Mouse (Mus musculus) kidney, embryonic 14.5 days (tissue): Measurements from ENCODE around the gene Prrc2a. TPM values are rescaled to one million over a fixed set of nuclear protein-coding genes. Genes with fewer than 3 reads are reported as not detected.
A peak's percentile ranks its signal among the peaks of the same experiment; 100 is the strongest.

Experiments used
- ATAC-seq: fragments of 200-750 bp; cut with Nextera tagmentation; 2 replicates; pipeline ENCODE4 v1.8.0; 2017; ENCODE audit warnings: moderate number of reproducible peaks, mild to moderate bottlenecking, moderate TSS enrichment, moderate library complexity; ENCODE audit not compliant: low FRiP score, low TSS enrichment
- H3K27ac ChIP-seq: fragments of 300-500 bp; sonication (generic); 2 replicates; pipeline ENCODE4 v1.5.1; 2014; ENCODE audit warnings: low read depth, mild to moderate bottlenecking, low read length, moderate library complexity, mixed read lengths
- H3K27me3 ChIP-seq: fragments of 300-500 bp; sonication (generic); 2 replicates; pipeline ENCODE4 v1.6.1; 2014; ENCODE audit warnings: mild to moderate bottlenecking, low read length; ENCODE audit not compliant: control insufficient read depth, insufficient read depth
- H3K36me3 ChIP-seq: fragments of 300-500 bp; sonication (generic); 2 replicates; pipeline ENCODE4 v1.6.1; 2014; ENCODE audit warnings: low read length, mixed read lengths; ENCODE audit not compliant: control insufficient read depth, insufficient read depth
- H3K4me1 ChIP-seq: fragments of 300-500 bp; sonication (generic); 2 replicates; pipeline ENCODE4 v1.6.1; 2014; ENCODE audit warnings: low read length, mixed read lengths; ENCODE audit not compliant: control insufficient read depth, insufficient read depth
- H3K4me2 ChIP-seq: fragments of 300-500 bp; sonication (generic); replicated peaks from 2 replicates; pipeline ENCODE4 v1.6.1; 2014; ENCODE audit warnings: low read depth, mild to moderate bottlenecking, low read length
- H3K4me3 ChIP-seq: fragments of 300-500 bp; sonication (generic); 2 replicates; pipeline ENCODE4 v1.5.1; 2014; ENCODE audit warnings: mild to moderate bottlenecking, low read length
- H3K9ac ChIP-seq: fragments of 300-500 bp; sonication (generic); 2 replicates; pipeline ENCODE4 v1.6.1; 2014; ENCODE audit warnings: low read depth, mild to moderate bottlenecking, low read length, moderate library complexity
- H3K9me3 ChIP-seq: fragments of 300-500 bp; sonication (generic); 2 replicates; pipeline ENCODE4 v1.6.1; 2016; ENCODE audit warnings: low read length; ENCODE audit not compliant: control insufficient read depth
- WGBS: fragments of 180-500 bp; shearing (Covaris S2); extraction: QIAGEN DNeasy Blood & Tissue Kit; methylation state at CpG from one replicate; pipeline ENCODE4 v1.1.7; 2014; 5-methylcytosine and 5-hydroxymethylcytosine counted together
- polyA plus RNA-seq: library from polyadenylated mRNA; unstranded; fragments of >200 nt; fragmentation: Nextera tagmentation; extraction: Ambion mirVana; gene quantifications from 2 replicates; pipeline ENCODE4 v1.2.1, GENCODE M21; 2014

The Prrc2a gene
- polyA plus RNA-seq, 1 experiment from 2014 or later: 248 TPM

GRCm38 (mm10) chr17:35134801-35135590, 29.7 kb downstream of the Prrc2a start, which contains the start of gene Bag6:
Bag6 (plus strand) TSS chr17:35135178.
- no peaks in the 10 kb centered on the region for H3K27me3 ChIP-seq
- H3K4me2 ChIP-seq: peak within 1 kb of the TSS; percentile 69
- no peaks in the 10 kb centered on the region for H3K9me3 ChIP-seq
- under 1% methylated on average over 66 of the region's 66 CpGs for WGBS
- peak within 1 kb of the TSS; percentile 93 for H3K27ac ChIP-seq
- H3K4me1 ChIP-seq: peaks cover 12% of the 10 kb centered on the region; the same call in 1 of the 2 replicates
- peaks cover 23% of the 10 kb centered on the region for H3K36me3 ChIP-seq
- peak within 1 kb of the TSS; percentile 83 for H3K9ac ChIP-seq
- peak within 1 kb of the TSS; percentile 74 for H3K4me3 ChIP-seq
- ATAC-seq: peak; percentile 92

- 95% methylated on average over 7 of the region's 7 CpGs for WGBS
Observed at GRCm38 (mm10) chr17:35133517-35133916, 31.2 kb downstream of the Prrc2a start.

DNA sequence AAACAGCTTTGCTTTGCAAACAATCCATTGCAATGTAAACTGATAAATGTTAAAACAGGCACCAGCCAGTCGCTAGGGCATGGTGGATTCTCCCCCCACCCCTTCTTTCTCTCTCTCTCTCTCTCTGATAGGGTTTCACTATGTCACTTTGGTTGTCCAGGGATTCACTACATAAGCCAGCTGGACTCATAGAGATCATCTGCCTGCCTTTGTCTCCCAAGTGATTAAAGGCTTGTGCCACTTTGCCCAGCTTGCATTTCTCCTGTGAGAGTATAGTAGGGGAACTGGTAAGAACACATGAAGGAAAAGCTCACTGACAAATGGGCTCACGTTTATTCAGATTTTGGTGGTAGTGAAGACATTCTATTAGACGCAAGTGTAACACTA, 32.5 kb downstream of the Prrc2a start:
- H3K4me2 ChIP-seq: no peak overlapping the region
- peaks cover 22% of the 10 kb centered on the region; the same call in 1 of the 2 replicates for H3K4me1 ChIP-seq
- peak overlapping the region; percentile 24; the same call in 1 of the 2 replicates for H3K27ac ChIP-seq
- WGBS: 46% methylated on average over 3 of the region's 3 CpGs
- no peaks in the 10 kb centered on the region for H3K27me3 ChIP-seq
- no peak overlapping the region for H3K9ac ChIP-seq
- H3K36me3 ChIP-seq: peaks cover 8% of the 10 kb centered on the region; the same call in 1 of the 2 replicates
- no peaks in the 10 kb centered on the region for H3K9me3 ChIP-seq
- H3K4me3 ChIP-seq: no peak overlapping the region
- ATAC-seq: no peak

More at GRCm38 (mm10) chr17:35133517-35133916, 31.2 kb downstream of the Prrc2a start:
- Histone ChIP-seq H3K4me1 (peaks cover 14% of the 10 kb centered on the region; the same call in 1 of the 2 replicates), H3K27ac (no peak overlapping the region), H3K27me3 (no peaks in the 10 kb centered on the region), H3K4me2 (no peak overlapping the region), H3K9me3 (no peaks in the 10 kb centered on the region), H3K9ac (no peak overlapping the region), H3K4me3 (no peak overlapping the region), H3K36me3 (peaks cover 9% of the 10 kb centered on the region)
- no peak for ATAC-seq

DNA sequence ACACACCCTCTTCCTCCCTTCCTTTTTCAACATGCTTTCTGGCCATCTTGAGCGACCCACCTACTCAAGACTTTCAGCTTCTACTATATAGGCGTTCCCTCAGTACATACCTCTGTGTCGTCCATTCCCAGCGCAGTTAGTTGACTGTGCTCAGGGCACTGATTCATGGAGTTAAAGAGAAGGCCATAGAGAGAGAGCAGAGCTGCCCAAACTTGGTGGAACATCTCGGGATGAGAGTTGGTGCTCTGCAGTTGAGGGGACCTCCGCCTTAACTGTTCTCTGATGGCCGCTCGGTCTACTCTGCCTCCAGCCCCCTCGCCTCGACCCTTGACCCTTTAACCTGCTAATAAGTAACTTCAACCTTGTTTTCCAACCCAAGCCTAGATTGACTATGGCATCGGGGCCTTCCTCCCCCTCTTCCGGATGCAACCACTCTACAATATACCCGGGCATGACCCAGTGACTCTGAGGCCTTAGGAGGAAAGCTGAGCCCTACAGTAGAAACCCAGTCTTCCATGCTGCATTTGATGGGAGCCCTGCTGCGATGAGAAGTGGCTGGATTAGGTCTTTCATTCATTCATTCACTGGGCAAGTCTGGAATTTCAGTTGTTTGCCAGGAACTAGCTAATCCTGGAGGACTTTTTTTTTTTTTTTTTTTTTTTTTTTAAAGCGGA, 33.1 kb downstream of the Prrc2a start, which contains the start of gene Apom:
Gene Apom, minus strand, starts transcription at position 551 of the 674 bp plus-strand sequence.
- H3K9ac ChIP-seq: no peak within 1 kb of the TSS
- WGBS: 61% methylated on average over 15 of the region's 15 CpGs
- H3K4me2 ChIP-seq: no peak within 1 kb of the TSS
- ATAC-seq: no peak
- peaks cover 25% of the 10 kb centered on the region; the same call in 1 of the 2 replicates for H3K4me1 ChIP-seq
- peaks cover 8% of the 10 kb centered on the region; the same call in 1 of the 2 replicates for H3K36me3 ChIP-seq
- no peaks in the 10 kb centered on the region for H3K27me3 ChIP-seq
- H3K27ac ChIP-seq: peak within 1 kb of the TSS; percentile 51; the same call in 1 of the 2 replicates
- H3K4me3 ChIP-seq: no peak within 1 kb of the TSS
- H3K9me3 ChIP-seq: no peaks in the 10 kb centered on the region

- H3K27ac ChIP-seq: no peak overlapping the region
- H3K9ac ChIP-seq: no peak overlapping the region
- no peak for ATAC-seq
- no peaks in the 10 kb centered on the region for H3K27me3 ChIP-seq
- peaks cover 22% of the 10 kb centered on the region; the same call in 1 of the 2 replicates for H3K4me1 ChIP-seq
- peaks cover 8% of the 10 kb centered on the region; the same call in 1 of the 2 replicates for H3K36me3 ChIP-seq
- 88% methylated on average over 8 of the region's 8 CpGs for WGBS
- H3K4me3 ChIP-seq: no peak overlapping the region
- no peak overlapping the region for H3K4me2 ChIP-seq
- no peaks in the 10 kb centered on the region for H3K9me3 ChIP-seq
Observed at GRCm38 (mm10) chr17:35131038-35131437, 33.7 kb downstream of the Prrc2a start.

DNA sequence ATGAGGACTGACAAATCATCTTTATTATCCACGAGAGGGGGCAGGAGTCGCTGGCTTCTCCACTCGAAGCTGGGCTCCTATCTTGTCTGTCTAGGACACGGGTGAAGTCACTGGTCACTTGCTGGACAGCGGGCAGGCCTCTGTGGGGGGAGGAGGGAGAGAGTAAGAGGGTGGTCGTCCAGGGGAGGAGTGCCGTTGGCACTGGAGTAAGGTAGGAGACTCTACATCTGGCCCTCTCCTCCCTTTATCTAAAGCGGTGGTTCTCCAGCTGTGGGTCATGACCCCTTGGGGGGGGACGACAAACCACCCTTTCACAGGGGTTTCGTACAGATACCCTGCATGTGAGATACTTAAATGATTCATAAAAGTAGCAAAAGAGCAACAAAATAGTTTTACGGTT, 35.7 kb downstream of the Prrc2a start:
- Histone ChIP-seq H3K4me2 (no peak overlapping the region), H3K4me3 (no peak overlapping the region), H3K27ac (no peak overlapping the region), H3K4me1 (peaks cover 26% of the 10 kb centered on the region; the same call in 1 of the 2 replicates), H3K9ac (no peak overlapping the region), H3K9me3 (no peaks in the 10 kb centered on the region), H3K27me3 (no peaks in the 10 kb centered on the region), H3K36me3 (peaks cover 12% of the 10 kb centered on the region; the same call in 1 of the 2 replicates)
- 46% methylated on average over 11 of the region's 11 CpGs for WGBS
- ATAC-seq: no peak

DNA sequence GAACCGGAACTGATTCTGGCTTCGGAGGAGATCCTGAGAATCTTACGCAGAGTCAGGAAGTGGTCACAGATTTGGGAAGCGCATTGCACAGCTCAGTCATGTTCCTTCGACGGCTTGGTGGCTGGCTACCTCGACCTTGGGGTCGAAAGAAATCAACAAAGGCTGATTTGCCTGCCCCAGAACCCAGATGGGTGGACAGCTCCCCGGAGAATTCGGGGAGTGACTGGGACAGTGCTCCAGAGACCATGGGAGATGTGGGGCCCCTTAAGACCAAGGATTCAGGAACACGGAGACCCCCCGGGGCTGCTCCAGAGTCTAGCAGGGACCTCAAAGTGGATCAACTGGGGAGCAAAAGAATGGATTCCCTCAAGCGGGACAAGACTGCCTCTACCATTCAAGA, 37.7 kb downstream of the Prrc2a start:
- peak overlapping the region; percentile 86; the same call in 1 of the 2 replicates for H3K9ac ChIP-seq
- H3K27ac ChIP-seq: peak overlapping the region; percentile 82; the same call in 1 of the 2 replicates
- no peak for ATAC-seq
- peaks cover 17% of the 10 kb centered on the region; the same call in 1 of the 2 replicates for H3K36me3 ChIP-seq
- peaks cover 33% of the 10 kb centered on the region; the same call in 1 of the 2 replicates for H3K4me1 ChIP-seq
- peak overlapping the region; percentile 80 for H3K4me2 ChIP-seq
- H3K27me3 ChIP-seq: no peaks in the 10 kb centered on the region
- WGBS: 67% methylated on average over 13 of the region's 13 CpGs
- H3K9me3 ChIP-seq: no peaks in the 10 kb centered on the region
- peak overlapping the region; percentile 70 for H3K4me3 ChIP-seq

GRCm38 (mm10) chr17:35126206-35126611, 38.5 kb downstream of the Prrc2a start, which contains the start of gene D17H6S53E:
D17H6S53E (plus strand) TSS chr17:35126373.
- Histone ChIP-seq H3K36me3 (peaks cover 17% of the 10 kb centered on the region; the same call in 1 of the 2 replicates), H3K27me3 (no peaks in the 10 kb centered on the region), H3K4me2 (peak within 1 kb of the TSS; percentile 80), H3K9me3 (no peaks in the 10 kb centered on the region), H3K27ac (peak within 1 kb of the TSS; percentile 82), H3K4me1 (peaks cover 29% of the 10 kb centered on the region; the same call in 1 of the 2 replicates), H3K4me3 (peak within 1 kb of the TSS; percentile 70), H3K9ac (peak within 1 kb of the TSS; percentile 86)
- WGBS: 0% methylated on average over 36 of the region's 36 CpGs
- peak; percentile 60 for ATAC-seq
